Mouse (Mus musculus): ENCODE measurements at regions not wholly inside any gene's neighbourhood (a gene's known extent, or its start where the extent isn't known, plus 50 kb on each side); places are given as distances from the start of the nearest gene placed in this dataset.

- no peak for DNase-seq (ENCODE audit: low spot score in 2 of 2)
Observed at GRCm38 (mm10) chr3:83552516-83553139, 213.5 kb upstream of the Sfrp2 start.

DNA sequence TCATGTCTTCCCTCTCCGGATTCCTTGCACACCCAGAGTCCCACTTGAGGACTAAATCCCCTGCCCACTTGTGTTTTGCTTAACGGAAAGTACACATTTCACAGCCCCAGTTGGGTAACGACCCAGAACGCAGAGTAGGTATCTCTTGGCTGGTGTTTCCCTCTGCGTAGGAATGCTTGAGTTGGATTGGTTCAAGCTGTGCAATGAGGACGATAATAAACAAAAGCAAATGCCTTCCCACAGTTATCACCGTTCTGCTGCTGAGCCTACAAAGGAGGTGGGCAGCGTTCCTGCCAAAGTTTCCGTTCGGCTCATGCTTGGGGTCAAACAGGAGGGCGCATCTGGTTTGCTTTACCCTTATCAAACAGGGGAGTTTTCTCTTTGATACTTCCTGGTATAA lies 212.3 kb upstream of the Sfrp2 start:
- no peak for DNase-seq (ENCODE audit: low spot score in 2 of 2)

DNA sequence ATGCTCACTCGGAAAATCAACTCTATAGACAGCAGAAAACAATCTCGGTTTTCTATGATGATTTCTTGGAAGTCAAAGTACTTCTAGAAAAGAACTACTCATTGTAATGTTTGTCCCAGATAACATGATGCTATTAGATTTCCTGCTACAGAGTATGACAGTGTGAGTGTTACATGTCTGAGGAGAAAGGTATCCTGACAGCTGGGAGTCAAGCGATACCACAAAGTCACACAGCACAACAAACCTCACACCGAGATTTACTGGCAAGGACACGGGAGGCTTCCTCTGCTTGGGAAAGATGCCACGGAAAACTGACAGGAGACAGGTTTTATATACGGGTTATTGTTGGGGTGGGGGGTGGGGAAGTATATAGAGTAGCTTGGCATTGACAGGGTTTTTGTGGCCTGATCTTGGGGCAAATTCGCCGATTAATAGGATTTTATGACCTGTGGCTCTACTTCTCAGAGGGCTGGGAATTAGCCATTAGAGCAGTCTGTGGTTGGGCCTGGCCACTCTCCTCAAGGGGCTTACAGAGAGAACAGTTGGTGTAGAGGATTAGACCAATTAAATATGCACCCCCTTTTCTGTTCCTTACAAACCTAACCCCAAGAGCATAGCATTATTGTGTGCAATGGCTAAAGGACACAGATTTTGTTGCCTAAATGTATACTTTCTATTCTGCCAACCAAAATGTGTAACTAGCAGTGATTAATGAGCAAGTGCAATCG lies 209.2 kb upstream of the Sfrp2 start:
- DNase-seq (ENCODE audit: low spot score in 2 of 2), result no peak

- DNase-seq (ENCODE audit: low spot score in 2 of 2), result no peak
Observed at GRCm38 (mm10) chr3:83562026-83562425, 204.1 kb upstream of the Sfrp2 start.

GRCm38 (mm10) chr3:83575526-83575925 lies 190.6 kb upstream of the Sfrp2 start:
- no peak for DNase-seq (ENCODE audit: low spot score in 2 of 2)

- DNase-seq (ENCODE audit: low spot score in 2 of 2), result peak in 1 of 2 experiments; percentile 30
Observed at GRCm38 (mm10) chr3:83576155-83576554, 190.0 kb upstream of the Sfrp2 start.

DNA sequence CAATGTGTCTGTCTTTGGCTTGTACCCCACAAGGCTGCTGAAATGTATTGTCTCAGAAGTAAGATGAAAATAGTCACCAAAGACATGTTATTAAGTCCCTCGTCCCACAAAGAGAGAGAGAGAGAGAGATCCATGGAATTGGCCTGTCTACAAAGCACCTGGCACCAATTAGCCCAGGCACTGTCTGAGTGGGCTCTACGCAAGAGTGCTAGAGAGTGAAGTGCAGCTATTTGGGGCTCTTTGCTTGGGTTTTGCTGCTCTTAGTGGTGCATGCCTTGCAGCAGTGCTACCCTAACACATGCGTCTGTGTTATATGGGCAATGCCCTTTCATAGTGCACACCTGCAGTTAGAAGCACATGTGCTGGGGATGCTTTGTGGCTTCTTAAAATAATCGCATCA lies 185.4 kb upstream of the Sfrp2 start:
- no peak for DNase-seq (ENCODE audit: low spot score in 2 of 2)

DNA sequence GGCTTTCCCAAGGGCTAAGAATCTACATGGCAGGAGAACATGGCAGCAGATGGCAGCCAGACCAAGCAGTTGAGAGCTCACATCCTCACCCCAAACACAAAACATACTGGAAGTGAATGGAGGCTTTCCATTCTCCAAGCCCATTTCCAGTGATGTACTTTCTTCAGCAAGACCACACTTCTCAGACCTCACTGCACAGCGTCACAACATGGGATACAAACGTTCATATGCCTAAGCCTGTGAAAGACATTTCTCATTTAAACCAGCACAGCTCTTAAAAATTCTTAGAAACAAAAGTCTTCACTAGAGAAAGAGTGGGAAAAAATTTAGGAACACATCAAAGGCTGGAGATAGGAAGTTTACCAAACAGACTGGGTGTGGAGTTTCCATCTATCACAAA lies 183.9 kb upstream of the Sfrp2 start:
- DNase-seq (ENCODE audit: low spot score in 2 of 2), result no peak

DNA sequence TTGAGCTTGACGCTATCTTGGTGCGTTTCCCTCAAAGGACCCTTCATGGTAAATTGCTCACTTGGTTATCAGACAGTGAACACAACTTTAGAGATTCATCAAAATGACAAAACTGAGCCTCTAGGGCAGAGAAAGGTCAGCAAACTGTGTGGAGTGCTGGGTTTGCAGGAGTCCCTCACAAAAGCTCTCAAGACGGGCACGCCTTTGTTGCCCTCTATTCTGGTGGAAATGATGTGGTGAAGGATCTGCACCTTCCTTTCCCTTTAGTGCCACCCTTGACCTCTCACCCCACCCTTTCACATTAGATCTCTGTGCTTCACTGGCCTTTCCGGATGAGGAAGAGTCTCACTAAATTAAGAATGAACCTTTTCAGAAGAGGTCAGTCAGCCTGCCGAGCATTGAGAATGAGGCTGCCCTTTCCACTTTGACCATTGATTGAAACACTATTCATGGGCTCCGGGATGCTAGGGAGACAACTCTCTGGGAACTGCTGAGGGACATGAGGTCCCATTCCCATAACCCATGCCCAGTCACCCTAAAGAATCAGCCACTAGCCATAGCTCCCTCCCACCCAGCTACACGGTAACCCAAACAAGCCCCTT lies 182.9 kb upstream of the Sfrp2 start:
- no peak for DNase-seq (ENCODE audit: low spot score in 2 of 2)

GRCm38 (mm10) chr3:83586086-83586485 lies 180.0 kb upstream of the Sfrp2 start:
- DNase-seq (ENCODE audit: low spot score in 2 of 2), result no peak

GRCm38 (mm10) chr3:83586551-83586950 lies 179.6 kb upstream of the Sfrp2 start:
- DNase-seq (ENCODE audit: low spot score in 2 of 2), result no peak

DNA sequence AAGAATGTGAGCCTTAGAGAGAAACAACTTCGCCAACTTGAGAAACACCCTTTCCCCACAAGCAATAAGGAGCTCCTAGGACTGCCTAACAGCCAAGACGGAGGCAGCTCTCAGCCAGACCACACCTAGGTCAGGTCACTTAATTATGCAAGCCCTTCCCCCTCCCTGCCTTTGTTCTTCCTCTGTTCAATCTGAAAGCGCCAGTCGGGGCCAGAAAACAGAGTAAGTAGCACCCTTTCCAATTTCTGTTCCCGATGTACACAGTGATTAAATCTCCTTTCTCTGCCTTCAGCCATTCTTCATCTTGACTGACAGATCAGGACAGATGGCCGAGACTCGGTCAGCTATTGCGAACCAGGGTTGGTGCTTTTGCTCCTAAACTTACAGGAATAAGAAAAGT lies 177.0 kb upstream of the Sfrp2 start:
- no peak for DNase-seq (ENCODE audit: low spot score in 2 of 2)

DNA sequence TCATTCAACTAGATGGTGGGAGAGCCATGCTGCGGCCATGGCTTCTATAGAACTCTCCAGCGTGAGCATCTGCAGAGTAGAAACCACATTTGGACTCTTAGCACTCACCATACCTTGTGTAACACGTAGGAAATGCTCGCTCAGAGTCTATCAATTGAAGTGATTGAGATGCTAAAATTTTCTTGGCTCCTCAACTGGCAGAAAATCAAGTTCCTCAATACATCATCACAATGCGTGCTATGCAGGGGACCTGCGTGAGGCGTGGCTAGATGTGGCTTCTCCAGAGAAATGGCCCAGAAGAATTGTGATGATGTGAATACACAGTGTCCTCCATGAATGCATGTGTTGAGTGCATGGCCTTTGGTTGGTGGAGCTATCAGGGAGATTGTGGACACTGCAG lies 174.9 kb upstream of the Sfrp2 start:
- DNase-seq (ENCODE audit: low spot score in 2 of 2), result no peak

GRCm38 (mm10) chr3:83593321-83593720 lies 172.8 kb upstream of the Sfrp2 start:
- no peak for DNase-seq (ENCODE audit: low spot score in 2 of 2)

DNA sequence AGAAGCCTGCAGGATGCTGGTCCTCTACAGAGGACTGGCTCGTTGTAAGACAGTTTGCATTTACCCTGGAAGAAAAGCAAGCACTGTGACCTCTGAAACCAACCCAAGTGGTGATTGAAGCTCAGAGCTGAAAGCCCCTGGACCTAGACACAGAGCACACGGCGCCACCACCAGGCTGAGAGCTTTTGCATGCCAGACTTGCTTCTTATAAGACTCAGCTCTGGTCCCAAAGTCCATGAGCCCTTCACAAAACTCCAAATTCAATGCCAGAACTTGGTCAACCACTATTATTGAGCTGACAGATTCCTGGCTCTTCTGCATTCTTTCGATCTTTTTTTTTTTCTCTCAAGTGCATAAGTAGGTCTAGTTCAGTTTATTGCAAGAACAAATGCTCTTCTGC lies 164.6 kb upstream of the Sfrp2 start:
- no peak for DNase-seq (ENCODE audit: low spot score in 2 of 2)

DNA sequence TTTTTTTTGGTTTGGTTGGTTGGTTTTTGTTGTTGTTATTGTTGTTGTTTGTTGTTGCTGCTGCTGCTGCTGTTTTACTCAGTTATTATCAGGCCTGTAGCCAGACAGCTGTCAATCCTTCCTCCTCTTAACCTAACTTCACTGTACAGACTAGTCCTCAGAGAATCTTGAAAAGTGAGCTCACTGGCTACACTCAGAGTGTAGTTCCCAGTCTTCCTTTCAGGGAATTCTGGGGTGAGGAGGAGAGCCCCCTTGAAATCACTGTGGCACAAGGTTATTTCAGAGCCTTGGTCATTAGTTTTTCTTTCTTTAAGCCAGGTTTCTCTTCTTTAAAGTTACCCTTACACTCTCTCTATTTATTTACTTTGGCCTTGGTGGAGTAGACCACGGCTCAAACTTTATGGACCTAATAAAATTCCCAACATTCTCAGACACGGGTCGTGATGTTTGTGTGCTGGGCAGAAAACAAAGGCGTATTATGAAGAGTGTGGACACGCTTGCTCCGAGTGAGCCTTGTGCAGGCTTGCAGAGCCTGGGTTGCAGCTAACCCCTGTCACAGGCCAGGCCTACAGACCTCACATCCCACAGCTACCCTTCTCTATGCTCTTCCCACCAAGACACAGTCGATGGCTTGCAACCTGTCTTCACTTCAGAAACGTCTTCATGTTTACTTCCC lies 156.9 kb upstream of the Sfrp2 start:
- no peak for DNase-seq (ENCODE audit: low spot score in 2 of 2)

GRCm38 (mm10) chr3:83620435-83620834 lies 145.7 kb upstream of the Sfrp2 start:
- DNase-seq (ENCODE audit: low spot score in 2 of 2), result no peak

GRCm38 (mm10) chr3:83633032-83633431 lies 133.1 kb upstream of the Sfrp2 start:
- no peak for DNase-seq (ENCODE audit: low spot score in 2 of 2)

- DNase-seq (ENCODE audit: low spot score in 2 of 2), result no peak
Observed at GRCm38 (mm10) chr3:83640433-83640832, 125.7 kb upstream of the Sfrp2 start.

GRCm38 (mm10) chr3:83663716-83664115 lies 102.4 kb upstream of the Sfrp2 start:
- no peak for DNase-seq (ENCODE audit: low spot score in 2 of 2)

DNA sequence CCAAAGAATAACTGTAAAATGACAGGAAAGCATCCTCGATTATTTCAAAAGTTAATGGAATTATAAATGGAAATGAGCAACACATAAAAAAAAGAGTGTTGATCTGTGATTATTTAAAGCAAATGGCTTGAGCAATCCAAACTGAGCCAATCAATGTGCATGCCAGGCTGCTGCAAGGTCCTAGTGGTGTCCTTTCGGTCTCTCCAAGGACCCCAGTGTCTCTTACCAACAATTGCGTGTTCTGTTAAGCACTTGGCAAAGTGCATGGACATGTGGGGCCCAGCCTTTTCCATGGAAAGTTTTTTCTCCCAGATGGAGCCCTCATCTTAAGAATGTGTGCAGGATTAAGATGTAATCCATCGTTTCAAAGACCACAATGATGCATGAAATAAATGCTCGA lies 90.0 kb upstream of the Sfrp2 start:
- DNase-seq (ENCODE audit: low spot score in 2 of 2), result no peak

DNA sequence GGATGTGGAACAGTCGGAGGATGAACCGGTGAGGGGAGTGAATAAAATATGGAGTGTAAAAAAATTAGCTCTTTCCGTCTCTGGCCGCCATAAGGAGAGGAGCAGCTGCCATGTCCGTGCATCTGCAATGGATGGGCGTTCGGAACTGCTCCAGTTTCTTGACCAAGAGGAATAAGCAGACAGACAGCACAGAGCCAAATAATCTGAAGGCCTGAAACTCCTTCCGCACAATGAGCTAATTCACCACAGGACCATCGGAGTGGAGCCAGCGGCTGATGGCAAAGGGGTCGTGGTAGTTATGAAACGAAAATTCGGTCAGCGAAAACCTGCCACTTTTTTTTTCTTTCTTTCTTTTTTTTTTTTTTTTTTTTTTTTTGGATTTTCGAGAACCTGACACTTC lies 79.5 kb upstream of the Sfrp2 start:
- DNase-seq (ENCODE audit: low spot score in 2 of 2), result no peak

Data from gastrocnemius, postnatal 4 days (tissue).